Mouse (Mus musculus): ENCODE results near the gene Tjp1.

Tjp1 gene

GRCm38 (mm10) chr7:65431018-65431695 lies 96.4 kb downstream of the Tjp1 start:
- DNase-seq (ENCODE audit: low spot score), result no peak

DNA sequence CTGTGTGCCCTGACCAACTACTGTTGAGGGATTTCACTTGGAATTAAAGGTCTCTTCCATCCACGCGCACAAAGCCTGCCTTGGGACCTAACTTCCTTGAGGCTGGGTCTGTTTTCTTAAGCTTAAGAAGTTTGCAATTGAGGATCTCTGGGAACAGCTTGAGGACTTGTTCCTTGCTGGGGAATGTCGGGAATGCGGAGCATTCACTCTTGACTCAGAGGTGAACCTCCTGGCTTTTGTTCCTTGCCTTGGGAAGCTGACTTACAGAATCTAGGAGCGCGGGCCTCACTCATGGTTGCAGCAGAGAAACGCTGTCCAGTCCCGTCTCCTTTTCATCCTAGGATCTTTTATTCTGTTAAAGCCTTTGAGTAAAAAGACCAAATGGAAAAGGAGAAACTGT lies 97.2 kb downstream of the Tjp1 start:
- no peak for DNase-seq (ENCODE audit: low spot score)

- no peak for DNase-seq (ENCODE audit: low spot score)
Observed at GRCm38 (mm10) chr7:65424519-65424918, 103.1 kb downstream of the Tjp1 start.

DNA sequence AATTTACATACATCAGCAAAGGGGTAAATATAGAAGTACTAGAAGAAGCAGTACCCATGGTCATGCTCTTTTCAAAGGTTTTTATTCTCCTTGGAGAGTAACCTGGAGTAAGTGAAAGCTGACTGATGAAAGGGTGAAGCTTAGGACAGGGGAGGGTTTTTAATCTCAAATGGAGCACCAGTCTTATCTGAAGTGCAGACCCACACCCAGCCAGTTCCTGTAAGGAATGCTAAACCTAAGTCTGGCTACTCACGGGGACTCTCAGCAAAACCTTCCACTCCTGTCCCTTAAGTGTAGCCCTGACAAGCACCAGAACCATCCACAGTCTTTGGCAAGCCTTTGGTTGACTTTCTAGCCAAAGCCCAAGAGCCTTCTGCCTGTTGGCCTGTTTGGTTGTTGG lies 105.1 kb downstream of the Tjp1 start:
- DNase-seq (ENCODE audit: low spot score), result no peak

GRCm38 (mm10) chr7:65421451-65421850 lies 106.1 kb downstream of the Tjp1 start:
- DNase-seq (ENCODE audit: low spot score), result no peak

DNA sequence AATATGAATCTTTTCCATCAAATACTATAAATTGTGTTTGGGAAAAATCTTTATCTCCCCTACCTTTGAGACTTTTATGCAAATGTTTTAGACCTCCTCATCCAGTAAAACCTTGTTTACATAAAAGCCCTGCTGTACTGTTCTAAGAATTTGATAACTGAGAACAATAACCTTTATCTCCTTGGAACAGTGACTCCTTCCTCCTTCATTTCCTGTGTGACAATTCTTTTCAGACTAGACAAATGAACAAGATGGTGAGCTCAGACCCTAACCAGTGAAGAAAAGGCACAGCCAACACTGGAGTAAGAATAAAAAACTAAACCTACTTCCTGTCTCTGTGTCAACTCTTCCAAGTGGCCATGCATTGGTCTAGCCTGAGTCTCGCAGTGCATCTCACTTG lies 107.7 kb downstream of the Tjp1 start:
- no peak for DNase-seq (ENCODE audit: low spot score)

DNA sequence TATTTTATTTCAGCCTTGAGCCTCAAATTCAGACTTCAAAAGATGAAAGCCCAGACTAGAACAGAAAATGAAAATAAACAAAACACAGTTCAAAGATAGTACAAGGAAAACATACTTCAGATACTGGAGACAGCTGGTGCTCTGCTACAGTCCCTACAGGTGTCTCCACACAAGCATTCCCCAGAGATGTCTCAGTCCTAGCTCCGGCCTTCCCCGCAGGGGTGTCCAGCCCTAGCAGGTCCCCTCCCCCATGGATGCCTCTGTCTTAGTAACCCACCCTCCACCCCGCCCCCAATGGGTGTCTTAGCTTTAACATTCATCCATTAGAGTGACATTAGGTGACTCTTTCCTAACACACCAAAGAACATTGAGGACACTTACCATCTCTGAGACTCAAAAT lies 108.6 kb downstream of the Tjp1 start:
- no peak for DNase-seq (ENCODE audit: low spot score)

GRCm38 (mm10) chr7:65418366-65418911 lies 109.1 kb downstream of the Tjp1 start:
- no peak for DNase-seq (ENCODE audit: low spot score)

DNA sequence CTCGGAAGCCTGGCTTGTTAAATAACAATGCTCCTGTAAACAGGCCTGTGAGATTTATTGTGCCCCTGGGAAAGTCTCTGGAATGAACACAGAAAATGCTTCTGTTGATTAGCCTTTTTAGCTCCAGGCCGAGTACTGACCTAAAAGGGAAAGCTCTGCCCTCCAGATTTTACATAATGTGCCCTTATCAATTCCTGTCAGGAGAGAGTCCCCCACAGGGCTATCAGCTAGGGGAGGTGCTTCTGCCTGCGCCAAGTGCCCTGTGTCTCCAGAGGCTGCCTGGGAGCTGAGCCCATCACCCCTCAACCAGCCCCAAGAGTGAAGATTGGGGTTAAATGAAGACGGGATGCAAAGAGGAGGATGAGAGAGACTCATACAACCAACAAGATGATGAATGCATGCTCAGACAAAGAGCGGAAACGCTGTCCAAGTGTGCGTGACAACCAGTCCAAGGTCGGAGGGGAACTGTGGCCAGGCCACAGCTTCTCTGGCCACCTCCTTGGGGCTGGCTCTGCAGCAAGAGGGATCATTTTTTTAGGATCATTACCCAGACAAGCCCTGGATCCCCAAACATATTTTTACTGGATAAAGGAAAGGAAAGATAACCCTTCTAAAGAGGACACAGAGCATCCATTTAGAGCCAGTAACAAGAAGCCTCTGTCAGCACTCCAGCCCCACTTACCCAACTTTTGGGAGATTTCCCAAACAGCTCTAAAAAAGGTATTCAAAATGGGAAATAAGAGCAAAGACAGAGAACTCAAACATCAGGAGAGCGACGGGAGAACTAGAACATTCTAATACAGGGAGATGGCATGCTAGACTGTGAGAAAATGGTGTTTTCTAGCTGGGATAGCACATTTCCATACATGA lies 110.1 kb downstream of the Tjp1 start:
- DNase-seq (ENCODE audit: low spot score), result peak; percentile 39

GRCm38 (mm10) chr7:65416506-65416905 lies 111.1 kb downstream of the Tjp1 start:
- no peak for DNase-seq (ENCODE audit: low spot score)

DNA sequence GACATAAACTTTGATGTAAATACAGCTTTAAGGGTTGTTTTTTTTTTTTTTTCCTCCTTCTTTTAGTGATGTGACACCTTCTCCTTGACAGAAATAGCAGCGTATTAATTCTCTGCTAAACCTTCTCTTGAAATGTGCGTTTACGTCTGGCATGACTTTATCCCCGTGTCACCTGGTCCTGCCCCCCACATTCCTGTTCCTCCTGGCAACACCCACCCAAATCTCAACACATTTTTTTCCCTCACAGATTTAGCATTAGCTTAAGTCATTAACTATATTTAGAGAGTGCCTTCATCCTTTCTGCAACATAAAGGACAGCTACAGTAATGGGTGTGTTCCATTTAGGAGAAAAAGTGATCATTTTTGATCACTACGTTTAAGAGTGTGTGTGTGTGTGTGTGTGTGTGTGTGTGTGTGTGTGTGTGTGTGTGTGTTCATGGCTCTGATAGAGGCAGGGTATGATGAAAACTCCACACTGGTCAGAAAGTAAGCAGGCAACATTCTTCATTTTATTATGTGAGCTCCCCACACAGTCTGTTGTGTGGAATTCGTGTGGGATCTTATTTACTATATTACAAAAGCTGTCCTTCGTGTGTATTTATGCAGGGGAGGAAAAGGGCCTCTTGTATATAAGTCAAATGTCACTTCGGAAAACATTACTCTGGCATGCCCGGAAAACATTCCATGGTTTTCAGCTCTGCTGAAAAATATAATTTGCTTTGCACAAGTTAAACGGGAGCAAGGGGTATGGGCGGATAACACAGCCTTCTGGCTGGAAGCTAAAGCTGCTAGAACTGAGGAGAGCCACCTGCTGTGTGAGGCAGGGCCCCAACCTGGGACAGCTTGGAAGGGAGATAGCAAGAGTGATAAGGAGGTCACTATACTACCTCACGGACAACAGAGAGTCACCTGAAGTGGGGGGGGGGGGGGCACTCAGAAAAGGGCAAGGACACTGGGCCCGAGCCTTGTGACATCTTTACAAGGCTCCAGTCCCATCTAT lies 113.3 kb downstream of the Tjp1 start:
- DNase-seq (ENCODE audit: low spot score), result no peak

GRCm38 (mm10) chr7:65410668-65411067 lies 116.9 kb downstream of the Tjp1 start:
- DNase-seq (ENCODE audit: low spot score), result no peak

GRCm38 (mm10) chr7:65406427-65406826 lies 121.2 kb downstream of the Tjp1 start:
- DNase-seq (ENCODE audit: low spot score), result no peak

DNA sequence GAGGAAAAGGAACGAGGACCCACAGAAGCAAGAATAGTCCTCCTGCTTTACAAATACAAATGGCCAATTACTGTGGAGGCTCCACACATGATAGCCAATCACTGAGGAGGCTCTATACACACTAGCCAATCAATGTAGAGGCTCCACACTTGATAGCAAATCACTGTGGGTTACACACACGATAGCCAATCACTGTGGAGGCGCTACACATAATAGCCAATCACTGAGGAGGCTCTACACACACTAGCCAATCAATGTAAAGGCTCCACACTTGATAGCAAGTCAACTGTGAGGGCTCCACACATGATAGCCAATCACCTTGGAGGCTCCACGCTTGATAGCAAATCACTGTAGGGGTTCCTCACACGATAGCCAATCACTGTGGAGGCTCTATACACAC lies 125.1 kb downstream of the Tjp1 start:
- no peak for DNase-seq (ENCODE audit: low spot score)

GRCm38 (mm10) chr7:65401622-65402021 lies 126.0 kb downstream of the Tjp1 start:
- DNase-seq (ENCODE audit: low spot score), result no peak

GRCm38 (mm10) chr7:65395891-65396290 lies 131.7 kb downstream of the Tjp1 start:
- DNase-seq (ENCODE audit: low spot score), result no peak

DNA sequence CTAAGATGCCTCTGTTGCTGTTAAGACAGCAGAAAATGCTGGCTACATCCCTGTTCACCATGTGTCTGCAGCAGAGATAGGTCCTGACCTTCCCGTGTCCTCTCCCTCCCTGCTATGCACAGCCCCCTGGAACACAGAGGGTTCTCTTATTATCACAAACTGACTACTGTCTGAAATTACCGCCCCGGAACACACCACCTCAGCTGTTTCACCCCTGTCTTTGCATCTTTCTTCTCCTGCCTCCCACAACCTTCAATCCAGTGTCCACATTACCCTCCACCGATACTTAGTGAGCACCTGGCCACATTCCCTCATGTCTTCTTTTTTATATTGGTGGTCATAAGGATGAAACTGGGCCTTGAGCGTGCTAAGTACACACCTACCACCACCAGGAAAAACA lies 132.4 kb downstream of the Tjp1 start:
- DNase-seq (ENCODE audit: low spot score), result no peak

GRCm38 (mm10) chr7:65394672-65395071 lies 132.9 kb downstream of the Tjp1 start:
- DNase-seq (ENCODE audit: low spot score), result no peak

- no peak for DNase-seq (ENCODE audit: low spot score)
Observed at GRCm38 (mm10) chr7:65393704-65394452, 133.7 kb downstream of the Tjp1 start.

DNA sequence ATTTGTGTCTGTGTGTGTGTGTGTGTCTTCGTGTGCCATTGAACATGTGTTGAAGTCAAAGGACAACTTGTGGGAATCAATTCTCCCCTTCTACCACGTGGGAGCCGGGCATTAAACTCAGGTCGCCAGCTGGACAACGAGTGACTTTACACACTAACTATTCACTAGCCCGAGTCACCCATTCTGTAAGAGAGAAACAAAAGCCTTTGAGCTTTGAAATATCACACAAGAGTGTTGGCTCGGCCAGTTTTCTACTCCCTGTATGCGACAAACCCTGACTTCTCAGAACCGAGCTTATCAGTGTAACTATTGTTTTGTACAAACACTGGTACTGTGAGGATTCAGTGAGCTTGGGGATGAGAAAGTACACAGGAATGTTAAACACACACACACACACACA lies 134.6 kb downstream of the Tjp1 start:
- DNase-seq (ENCODE audit: low spot score), result no peak

DNA sequence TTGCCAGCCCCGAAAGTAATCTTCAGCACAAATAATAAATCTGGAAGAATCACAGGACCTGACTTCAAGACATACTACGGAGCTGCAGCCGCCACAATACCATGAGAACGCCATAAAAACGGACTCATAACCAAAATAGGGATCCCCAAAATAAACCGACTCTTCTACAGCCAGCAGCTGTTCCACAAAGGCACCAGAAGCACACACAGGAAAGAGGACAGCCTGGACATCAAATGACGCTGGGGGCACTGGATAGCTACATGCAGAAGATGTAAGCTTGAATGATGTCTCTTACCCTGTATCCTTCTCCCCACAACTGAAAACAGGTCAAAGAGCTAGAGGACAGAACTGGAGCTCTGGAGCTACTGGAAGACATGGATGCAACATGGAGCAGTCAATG lies 138.0 kb downstream of the Tjp1 start:
- DNase-seq (ENCODE audit: low spot score), result no peak

Measured in ovary, adult 18-20 months (tissue).